Mouse (Mus musculus) MEL (cell line): Measurements from ENCODE around the gene Tepp. TPM values are rescaled to one million over a fixed set of nuclear protein-coding genes. Genes with fewer than 3 reads are reported as not detected.

Experiments used
- DNase-seq: peaks from one replicate; pipeline ENCODE4 v3.0.0; 2011; ENCODE audit warnings: low read depth, low spot score
- H3K27ac ChIP-seq: 2 replicates; pipeline ENCODE4 v1.5.1; 2012; ENCODE audit warnings: low read depth, mild to moderate bottlenecking, control low read depth, low read length, moderate library complexity; ENCODE audit not compliant: control insufficient read depth
- H3K27me3 ChIP-seq, 2 experiments: fragments of 150-350 bp in 1 of 2; sonication (generic) in 1 of 2; 2 replicates each; pipeline ENCODE4 v1.6.1; 2012; ENCODE audit warnings: low read length in 2 of 2, mild to moderate bottlenecking in 2 of 2, improper control_type of control experiment in 1 of 2, moderate library complexity in 1 of 2; ENCODE audit not compliant: insufficient read depth in 2 of 2, control insufficient read depth in 1 of 2
- H3K36me3 ChIP-seq, 2 experiments: 2 replicates each; pipeline ENCODE4 v1.6.1; 2012 to 2014; ENCODE audit warnings: low read length in 2 of 2, improper control_type of control experiment in 1 of 2, inconsistent platforms in 1 of 2, mild to moderate bottlenecking in 1 of 2; ENCODE audit not compliant: insufficient read depth in 2 of 2, control insufficient read depth in 1 of 2
- H3K4me1 ChIP-seq, 2 experiments: fragments of 150-350 bp in 1 of 2; sonication (generic) in 1 of 2; 2 replicates each; pipeline ENCODE4 v1.6.1; 2012; ENCODE audit warnings: low read length in 2 of 2, improper control_type of control experiment in 1 of 2, mild to moderate bottlenecking in 1 of 2; ENCODE audit not compliant: insufficient read depth in 2 of 2, control insufficient read depth in 1 of 2
- H3K4me3 ChIP-seq, 2 experiments: fragments of 150-350 bp in 1 of 2; sonication (generic) in 1 of 2; 2 replicates each; pipeline ENCODE4 v1.5.1; 2012; ENCODE audit warnings: low read depth in 2 of 2, low read length in 2 of 2, mild to moderate bottlenecking in 2 of 2, moderate library complexity in 2 of 2, control low read depth in 1 of 2, improper control_type of control experiment in 1 of 2; ENCODE audit not compliant: control insufficient read depth in 1 of 2, insufficient read depth in 1 of 2
- H3K79me2 ChIP-seq: 2 replicates; pipeline ENCODE4 v1.6.1; 2012; ENCODE audit warnings: mild to moderate bottlenecking, low read length, moderate library complexity; ENCODE audit not compliant: control insufficient read depth, poor library complexity, insufficient read depth
- H3K9ac ChIP-seq: 2 replicates; pipeline ENCODE4 v1.6.1; 2012; ENCODE audit warnings: low read depth, mild to moderate bottlenecking, control low read depth, low read length, moderate library complexity; ENCODE audit not compliant: control insufficient read depth, poor library complexity, severe bottlenecking
- H3K9me3 ChIP-seq: fragments of 150-350 bp; sonication (generic); replicated peaks from 2 replicates; pipeline ENCODE4 v1.6.1; 2012; ENCODE audit warnings: mild to moderate bottlenecking, low read length, improper control_type of control experiment, moderate library complexity; ENCODE audit not compliant: insufficient read depth
- CHD2 ChIP-seq: IDR thresholded peaks from 2 replicates; pipeline ENCODE4 v1.6.1; 2011; ENCODE audit warnings: low read length, improper control_type of control experiment
- CTCF ChIP-seq, 3 experiments: IDR thresholded peaks in 2 of 3; conservative IDR thresholded peaks in 1 of 3; 2 replicates each; pipeline ENCODE4 v1.5.1; 2011 to 2012; ENCODE audit warnings: low read length in 3 of 3, low read depth in 2 of 3, mild to moderate bottlenecking in 2 of 3, improper control_type of control experiment in 1 of 3, inconsistent platforms in 1 of 3, mixed read lengths in 1 of 3, moderate library complexity in 1 of 3; ENCODE audit not compliant: control insufficient read depth in 1 of 3, insufficient read depth in 1 of 3, poor library complexity in 1 of 3, severe bottlenecking in 1 of 3
- E2F4 ChIP-seq: IDR thresholded peaks from 2 replicates; pipeline ENCODE4 v1.6.1; 2011; ENCODE audit warnings: low read depth, low read length, improper control_type of control experiment, borderline replicate concordance
- EP300 ChIP-seq, 2 experiments: IDR thresholded peaks; 2 replicates each; pipeline ENCODE4 v1.6.1; 2011; ENCODE audit warnings: improper control_type of control experiment in 2 of 2, low read length in 2 of 2, low read depth in 1 of 2, mild to moderate bottlenecking in 1 of 2
- ETS1 ChIP-seq: IDR thresholded peaks from 2 replicates; pipeline ENCODE4 v1.6.1; 2012; ENCODE audit warnings: low read depth, mild to moderate bottlenecking, inconsistent platforms, low read length, improper control_type of control experiment, moderate library complexity
- GABPA ChIP-seq: IDR thresholded peaks from 2 replicates; pipeline ENCODE4 v1.6.1; 2012; ENCODE audit warnings: low read depth, mild to moderate bottlenecking, inconsistent platforms, low read length, improper control_type of control experiment, moderate library complexity
- HCFC1 ChIP-seq: IDR thresholded peaks from 2 replicates; pipeline ENCODE4 v1.6.1; 2012; ENCODE audit warnings: low read depth, mild to moderate bottlenecking, inconsistent platforms, low read length, improper control_type of control experiment, moderate library complexity
- JUND ChIP-seq: IDR thresholded peaks from 2 replicates; pipeline ENCODE4 v1.6.1; 2011; ENCODE audit warnings: low read depth, mild to moderate bottlenecking, improper control_type of control experiment, low read length
- MEF2A ChIP-seq: IDR thresholded peaks from 2 replicates; pipeline ENCODE4 v1.6.1; 2014; ENCODE audit warnings: low read depth, mild to moderate bottlenecking, inconsistent platforms, low read length, improper control_type of control experiment; ENCODE audit not compliant: poor library complexity, insufficient replicate concordance, severe bottlenecking; ENCODE audit errors: extremely low read depth
- MXI1 ChIP-seq: IDR thresholded peaks from 2 replicates; pipeline ENCODE4 v1.6.1; 2011; ENCODE audit warnings: mild to moderate bottlenecking, low read depth, low read length, improper control_type of control experiment
- MYB ChIP-seq: IDR thresholded peaks from 2 replicates; pipeline ENCODE4 v1.6.1; 2011; ENCODE audit warnings: mild to moderate bottlenecking, low read depth, low read length, improper control_type of control experiment
- MYC ChIP-seq: IDR thresholded peaks from 2 replicates; pipeline ENCODE4 v1.6.1; 2011; ENCODE audit warnings: low read depth, mild to moderate bottlenecking, low read length, improper control_type of control experiment, moderate library complexity
- NELFE ChIP-seq: IDR thresholded peaks from 2 replicates; pipeline ENCODE4 v1.6.1; 2011; ENCODE audit warnings: low read depth, low read length, improper control_type of control experiment
- NRF1 ChIP-seq: IDR thresholded peaks from 2 replicates; pipeline ENCODE4 v1.6.1; 2014; ENCODE audit warnings: low read depth, mild to moderate bottlenecking, inconsistent platforms, low read length, improper control_type of control experiment, moderate library complexity; ENCODE audit not compliant: poor library complexity, insufficient read depth, severe bottlenecking
- POLR2AphosphoS2 ChIP-seq: IDR thresholded peaks from 2 replicates; pipeline ENCODE4 v1.6.1; 2011; ENCODE audit warnings: low read length, improper control_type of control experiment
- RCOR1 ChIP-seq: IDR thresholded peaks from 2 replicates; pipeline ENCODE4 v1.6.1; 2012; ENCODE audit warnings: low read depth, mild to moderate bottlenecking, inconsistent platforms, low read length, improper control_type of control experiment
- TAL1 ChIP-seq: IDR thresholded peaks from 2 replicates; pipeline ENCODE4 v1.6.1; 2012; ENCODE audit warnings: mild to moderate bottlenecking, inconsistent platforms, low read length, moderate library complexity, mixed read lengths
- TBP ChIP-seq: IDR thresholded peaks from 2 replicates; pipeline ENCODE4 v1.8.0; 2011; ENCODE audit warnings: low read depth, low read length, improper control_type of control experiment
- UBTF ChIP-seq: IDR thresholded peaks from 2 replicates; pipeline ENCODE4 v1.6.1; 2012; ENCODE audit warnings: low read depth, mild to moderate bottlenecking, inconsistent platforms, low read length, improper control_type of control experiment, moderate library complexity, borderline replicate concordance; ENCODE audit not compliant: insufficient read depth
- USF1 ChIP-seq: IDR thresholded peaks from 2 replicates; pipeline ENCODE4 v1.6.1; 2014; ENCODE audit warnings: low read depth, mild to moderate bottlenecking, inconsistent platforms, low read length, improper control_type of control experiment, moderate library complexity
- USF2 ChIP-seq, 2 experiments: IDR thresholded peaks; 2 replicates each; pipeline ENCODE4 v1.6.1; 2011 to 2012; ENCODE audit warnings: improper control_type of control experiment in 2 of 2, low read length in 2 of 2, borderline replicate concordance in 1 of 2, inconsistent platforms in 1 of 2, low read depth in 1 of 2, mild to moderate bottlenecking in 1 of 2; ENCODE audit not compliant: insufficient read depth in 1 of 2
- ZKSCAN1 ChIP-seq: IDR thresholded peaks from 2 replicates; pipeline ENCODE4 v1.6.1; 2012; ENCODE audit warnings: low read depth, mild to moderate bottlenecking, inconsistent platforms, low read length, improper control_type of control experiment, moderate library complexity
- polyA plus RNA-seq, 2 experiments: library from polyadenylated mRNA; stranded (reverse) in 1 of 2; unstranded in 1 of 2; fragments of >175 nt in 1 of 2; fragments of >200 nt in 1 of 2; gene quantifications; 2 replicates each; pipeline versions ENCODE4 v1.2.1 to v1.2.4; 2012; ENCODE audit warnings: low replicate concordance in 2 of 2, low read depth in 1 of 2; ENCODE audit not compliant: insufficient read length in 2 of 2, insufficient read depth in 1 of 2, missing spikeins in 1 of 2
- total RNA-seq: library from RNA; depleted of rRNA; stranded (reverse); fragments of 300-350 nt; gene quantifications from 2 replicates; pipeline ENCODE4 v1.2.3, GENCODE M21; 2012

Gene Tepp
- total and polyA plus RNA-seq, 3 experiments = not detected

- DNase-seq = no peak
- no peaks in the 10 kb centered on the region for H3K9me3 ChIP-seq
- no peak overlapping the region for H3K4me3 ChIP-seq
- no peaks in the 10 kb centered on the region for H3K36me3 ChIP-seq
- no peaks in the 10 kb centered on the region for H3K4me1 ChIP-seq
- TF ChIP-seq CHD2 (no peak), USF1 (no peak), JUND (no peak), EP300 (IDR thresholded peaks at IDR 0.05; ENCODE audit: low read depth in 1 of 2, low read length in 2 of 2) (no peak), TAL1 (no peak), CTCF (IDR thresholded peaks at IDR 0.05 in 2 of 3, conservative IDR thresholded peaks at IDR 0.05 in 1 of 3; ENCODE audit: control insufficient read depth in 1 of 3, insufficient read depth in 1 of 3, low read depth in 2 of 3, low read length in 3 of 3, poor library complexity in 1 of 3, severe bottlenecking in 1 of 3) (no peak), TBP (no peak), USF2 (IDR thresholded peaks at IDR 0.05; ENCODE audit: borderline replicate concordance in 1 of 2, insufficient read depth in 1 of 2, low read depth in 1 of 2, low read length in 2 of 2) (no peak), ETS1 (no peak), POLR2AphosphoS2 (no peak), UBTF (no peak), NRF1 (no peak), E2F4 (no peak), NELFE (no peak), ZKSCAN1 (no peak), MXI1 (no peak), GABPA (no peak), MYB (no peak)
- no peak overlapping the region for H3K9ac ChIP-seq
- H3K79me2 ChIP-seq = no peaks in the 10 kb centered on the region
- no peaks in the 10 kb centered on the region for H3K27me3 ChIP-seq
- no peak overlapping the region for H3K27ac ChIP-seq
Measured at GRCm38 (mm10) chr8:95351461-95351860, 41.1 kb downstream of the Tepp start.

- Histone ChIP-seq H3K36me3 (no peaks in the 10 kb centered on the region), H3K27ac (no peak within 1 kb of the TSS), H3K9ac (no peak within 1 kb of the TSS), H3K27me3 (no peaks in the 10 kb centered on the region), H3K9me3 (no peaks in the 10 kb centered on the region), H3K4me1 (no peaks in the 10 kb centered on the region), H3K79me2 (no peaks in the 10 kb centered on the region), H3K4me3 (no peak within 1 kb of the TSS)
- DNase-seq = no peak
- TF ChIP-seq TBP = no peak
- no peak for TF ChIP-seq TAL1
- no peak for TF ChIP-seq HCFC1
- no peak for TF ChIP-seq RCOR1
- no peak for TF ChIP-seq MXI1
- no peak for TF ChIP-seq ETS1
- no peak for TF ChIP-seq MEF2A
- TF ChIP-seq MYC = no peak
Measured at GRCm38 (mm10) chr8:95352151-95352870, 41.9 kb downstream of the Tepp start, which contains the start of gene Mmp15. Gene Mmp15, plus strand, starts transcription at chr8:95352268.
